In genomic region chr7:4123732-4124131, GRCm38 (mm10) we compare ENCODE assay signal across 8 mouse cellular contexts. TPM values are rescaled to one million over a fixed set of nuclear protein-coding genes. Genes with fewer than 3 reads are reported as not detected.
DNase-seq lines count a peak whose midpoint lies in the region; ATAC-seq and TF ChIP-seq lines count a peak whose summit lies in the region.

No protein-coding gene starts in this region.

- no peak for TF ChIP-seq EP300 in liver, postnatal 0 days (IDR thresholded peaks at IDR 0.05; ENCODE audit: low read depth)

- H3K36me3 ChIP-seq in forebrain, embryonic 12.5 days (replicated peaks) = peaks cover 36% of the 10 kb centered on the region
- peaks cover 31% of the 10 kb centered on the region for H3K36me3 ChIP-seq in neural tube, embryonic 12.5 days
- no peaks in the 10 kb centered on the region for H3K36me3 ChIP-seq in liver, postnatal 0 days (replicated peaks; ENCODE audit: insufficient read depth, low read length)
- no peaks in the 10 kb centered on the region for H3K36me3 ChIP-seq in kidney, embryonic 15.5 days

- no peaks in the 10 kb centered on the region for H3K27me3 ChIP-seq in forebrain, embryonic 12.5 days
- no peaks in the 10 kb centered on the region for H3K27me3 ChIP-seq in neural tube, embryonic 12.5 days (replicated peaks)
- peaks cover 18% of the 10 kb centered on the region for H3K27me3 ChIP-seq in liver, postnatal 0 days (ENCODE audit: insufficient read depth, low read length)
- peaks cover 33% of the 10 kb centered on the region for H3K27me3 ChIP-seq in kidney, embryonic 15.5 days

- peak overlapping the region; percentile 69 for H3K4me3 ChIP-seq in forebrain, embryonic 12.5 days (replicated peaks)
- H3K4me3 ChIP-seq in layer of hippocampus, adult 2 months = peak overlapping the region; percentile 32; the same call in 1 of the 2 replicates
- H3K4me3 ChIP-seq in neural tube, embryonic 12.5 days = 0 out of 2 replicates have a peak overlapping the region, but pooled peaks have one; percentile 2
- no peak overlapping the region for H3K4me3 ChIP-seq in liver, postnatal 0 days (ENCODE audit: low read depth, low read length)
- no peak overlapping the region for H3K4me3 ChIP-seq in kidney, embryonic 15.5 days (replicated peaks)

- DNase-seq in MN1 (ENCODE audit: low spot score) = peak; percentile 48
- DNase-seq in brain, embryonic 14.5 days (ENCODE audit: low read depth) = peak; percentile 97
- peak; percentile 77 to 93 for DNase-seq in layer of hippocampus, adult 2 months (ENCODE audit: low spot score in 2 of 2)
- no peak for DNase-seq in liver, postnatal 0 days
- DNase-seq in urinary bladder, postnatal 10 days (ENCODE audit: low spot score) = no peak

- ATAC-seq in forebrain, embryonic 12.5 days (ENCODE audit: low FRiP score) = peak; percentile 81
- ATAC-seq in neural tube, embryonic 12.5 days (ENCODE audit: low FRiP score, low read depth) = peak; percentile 78
- ATAC-seq in liver, postnatal 0 days = no peak
- no peak; the same call in 1 of the 2 replicates for ATAC-seq in kidney, embryonic 15.5 days (replicated peaks; ENCODE audit: low FRiP score)

- peak overlapping the region; percentile 65 for H3K4me2 ChIP-seq in forebrain, embryonic 12.5 days
- peak overlapping the region; percentile 68 for H3K4me2 ChIP-seq in neural tube, embryonic 12.5 days (replicated peaks)
- no peak overlapping the region for H3K4me2 ChIP-seq in liver, postnatal 0 days (ENCODE audit: low read depth, low read length)
- no peak overlapping the region for H3K4me2 ChIP-seq in kidney, embryonic 15.5 days

- H3K27ac ChIP-seq in forebrain, embryonic 12.5 days = peak overlapping the region; percentile 94
- peak overlapping the region; percentile 99 for H3K27ac ChIP-seq in layer of hippocampus, adult 2 months
- peak overlapping the region; percentile 75 for H3K27ac ChIP-seq in neural tube, embryonic 12.5 days
- no peak overlapping the region for H3K27ac ChIP-seq in liver, postnatal 0 days (ENCODE audit: low read depth)
- no peak overlapping the region for H3K27ac ChIP-seq in kidney, embryonic 15.5 days

- H3K9me3 ChIP-seq in forebrain, embryonic 12.5 days = no peaks in the 10 kb centered on the region
- H3K9me3 ChIP-seq in neural tube, embryonic 12.5 days = no peaks in the 10 kb centered on the region
- no peaks in the 10 kb centered on the region for H3K9me3 ChIP-seq in liver, postnatal 0 days (ENCODE audit: low read length)
- H3K9me3 ChIP-seq in kidney, embryonic 15.5 days (replicated peaks) = no peaks in the 10 kb centered on the region

- no peak for TF ChIP-seq CTCF in brain, embryonic 14.5 days (IDR thresholded peaks at IDR 0.05; ENCODE audit: borderline replicate concordance, extremely low read depth, insufficient read depth, insufficient read length)
- no peak for TF ChIP-seq CTCF in layer of hippocampus, adult 2 months (conservative IDR thresholded peaks at IDR 0.05)
- TF ChIP-seq CTCF in liver, postnatal 0 days (IDR thresholded peaks at IDR 0.05; ENCODE audit: low read depth) = no peak

- 10% methylated on average over 1 of the region's 1 CpGs for WGBS in forebrain, embryonic 12.5 days
- 11% methylated on average over 1 of the region's 1 CpGs for WGBS in neural tube, embryonic 12.5 days
- 67% methylated on average over 1 of the region's 1 CpGs for WGBS in liver, postnatal 0 days (ENCODE audit: insufficient replicate concordance)
- 35% methylated on average over 1 of the region's 1 CpGs for WGBS in kidney, embryonic 15.5 days

- H3K9ac ChIP-seq in forebrain, embryonic 12.5 days = no peak overlapping the region
- H3K9ac ChIP-seq in neural tube, embryonic 12.5 days = 0 out of 2 replicates have a peak overlapping the region, but pooled peaks have one; percentile 18
- no peak overlapping the region for H3K9ac ChIP-seq in liver, postnatal 0 days (replicated peaks)
- H3K9ac ChIP-seq in kidney, embryonic 15.5 days = no peak overlapping the region

- peaks cover 70% of the 10 kb centered on the region for H3K4me1 ChIP-seq in forebrain, embryonic 12.5 days
- H3K4me1 ChIP-seq in neural tube, embryonic 12.5 days = peaks cover 55% of the 10 kb centered on the region
- peaks cover 4% of the 10 kb centered on the region; the same call in 1 of the 2 replicates for H3K4me1 ChIP-seq in liver, postnatal 0 days (ENCODE audit: insufficient read depth)
- H3K4me1 ChIP-seq in kidney, embryonic 15.5 days = peaks cover 23% of the 10 kb centered on the region

- TF ChIP-seq POLR2A in brain, embryonic 14.5 days (IDR thresholded peaks at IDR 0.05; ENCODE audit: borderline replicate concordance, extremely low read depth, insufficient read depth, insufficient read length, poor library complexity, severe bottlenecking) = no peak

RNA-seq across cellular contexts. Expression of gene Ttyh1, which starts 4.5 kb away (rescaled TPM):
- 239 and 253 TPM in 2 replicates for polyA plus RNA-seq in brain, embryonic 14.5 days (2012; rRNA removed)
- polyA plus RNA-seq in forebrain, embryonic 12.5 days (2016; fragmentation: Nextera tagmentation; extraction: Ambion mirVana) = 131 and 143 TPM in 2 replicates
- 100 to 1,000 TPM; 526 to 562 TPM for total RNA-seq in layer of hippocampus, adult 2 months (2021)
- polyA plus RNA-seq in neural tube, embryonic 12.5 days (2016; fragmentation: Nextera tagmentation; extraction: Ambion mirVana) = 111 and 113 TPM in 2 replicates
- polyA plus RNA-seq in liver, postnatal 0 days (2015; fragmentation: Nextera tagmentation; extraction: Ambion mirVana) = 1.9 and 3.2 TPM in 2 replicates
- 2.1 and 3.0 TPM in 2 replicates for polyA plus RNA-seq in kidney, embryonic 15.5 days (2015; fragmentation: Nextera tagmentation; extraction: Ambion mirVana)

RNA-seq across cellular contexts. Expression of gene Leng8, which starts 13.1 kb away (rescaled TPM):
- polyA plus RNA-seq in brain, embryonic 14.5 days (2012; rRNA removed) = 501 and 507 TPM in 2 replicates
- polyA plus RNA-seq in forebrain, embryonic 12.5 days (2016; fragmentation: Nextera tagmentation; extraction: Ambion mirVana) = 104 and 115 TPM in 2 replicates
- total RNA-seq in layer of hippocampus, adult 2 months (2021) = 100 to 1,000 TPM; 189 to 218 TPM
- polyA plus RNA-seq in neural tube, embryonic 12.5 days (2016; fragmentation: Nextera tagmentation; extraction: Ambion mirVana) = 92.7 and 110 TPM in 2 replicates
- polyA plus RNA-seq in liver, postnatal 0 days (2015; fragmentation: Nextera tagmentation; extraction: Ambion mirVana) = 9.1 and 9.7 TPM in 2 replicates
- 57.4 and 69.3 TPM in 2 replicates for polyA plus RNA-seq in kidney, embryonic 15.5 days (2015; fragmentation: Nextera tagmentation; extraction: Ambion mirVana)

RNA-seq across cellular contexts. Expression of gene Leng9, which starts 26.4 kb away (rescaled TPM):
- polyA plus RNA-seq in brain, embryonic 14.5 days (2012; rRNA removed) = 4.6 and 5.0 TPM in 2 replicates
- polyA plus RNA-seq in forebrain, embryonic 12.5 days (2016; fragmentation: Nextera tagmentation; extraction: Ambion mirVana) = 3.0 TPM in 2 replicates
- 1 to 10 TPM; 5.6 to 6.6 TPM for total RNA-seq in layer of hippocampus, adult 2 months (2021)
- 3.4 and 4.0 TPM in 2 replicates for polyA plus RNA-seq in neural tube, embryonic 12.5 days (2016; fragmentation: Nextera tagmentation; extraction: Ambion mirVana)
- polyA plus RNA-seq in liver, postnatal 0 days (2015; fragmentation: Nextera tagmentation; extraction: Ambion mirVana) = 2.8 TPM in 2 replicates
- polyA plus RNA-seq in kidney, embryonic 15.5 days (2015; fragmentation: Nextera tagmentation; extraction: Ambion mirVana) = 2.8 and 3.5 TPM in 2 replicates

RNA-seq across cellular contexts. Expression of gene Cdc42ep5, which starts 40.9 kb away (rescaled TPM):
- 8.8 and 9.7 TPM in 2 replicates for polyA plus RNA-seq in brain, embryonic 14.5 days (2012; rRNA removed)
- polyA plus RNA-seq in forebrain, embryonic 12.5 days (2016; fragmentation: Nextera tagmentation; extraction: Ambion mirVana) = 11.3 and 14.0 TPM in 2 replicates
- 1 to 10 TPM; 1.1 to 1.7 TPM for total RNA-seq in layer of hippocampus, adult 2 months (2021)
- 14.1 and 14.2 TPM in 2 replicates for polyA plus RNA-seq in neural tube, embryonic 12.5 days (2016; fragmentation: Nextera tagmentation; extraction: Ambion mirVana)
- 8.2 and 12.1 TPM in 2 replicates for polyA plus RNA-seq in liver, postnatal 0 days (2015; fragmentation: Nextera tagmentation; extraction: Ambion mirVana)
- polyA plus RNA-seq in kidney, embryonic 15.5 days (2015; fragmentation: Nextera tagmentation; extraction: Ambion mirVana) = 34.7 and 35.7 TPM in 2 replicates

Comparison
In these comparisons a context has a peak if more than half of its experiments do, and no peak if none do; other contexts are left out.
1. DNase-seq: peak in MN1 (single experiment), brain, embryonic 14.5 days (single experiment) and layer of hippocampus, adult 2 months (2 of 2); none in liver, postnatal 0 days (single experiment) and urinary bladder, postnatal 10 days (single experiment).
2. ATAC-seq: peak in forebrain, embryonic 12.5 days (single experiment) and neural tube, embryonic 12.5 days (single experiment); none in liver, postnatal 0 days (single experiment) and kidney, embryonic 15.5 days (single experiment).
3. H3K27ac ChIP-seq: peak in forebrain, embryonic 12.5 days (single experiment), layer of hippocampus, adult 2 months (single experiment) and neural tube, embryonic 12.5 days (single experiment); none in liver, postnatal 0 days (single experiment) and kidney, embryonic 15.5 days (single experiment).
4. H3K4me2 ChIP-seq: peak in forebrain, embryonic 12.5 days (single experiment) and neural tube, embryonic 12.5 days (single experiment); none in liver, postnatal 0 days (single experiment) and kidney, embryonic 15.5 days (single experiment).
5. H3K4me3 ChIP-seq: peak in forebrain, embryonic 12.5 days (single experiment), layer of hippocampus, adult 2 months (single experiment) and neural tube, embryonic 12.5 days (single experiment); none in liver, postnatal 0 days (single experiment) and kidney, embryonic 15.5 days (single experiment).
6. RNA of gene Ttyh1, which starts 4.5 kb away (polyA plus RNA-seq): 239 to 253 TPM in brain, embryonic 14.5 days, 131 to 143 TPM in forebrain, embryonic 12.5 days and 111 to 113 TPM in neural tube, embryonic 12.5 days; 1.9 to 3.2 TPM in liver, postnatal 0 days and 2.1 to 3.0 TPM in kidney, embryonic 15.5 days; every median in the first group is over 10 times any median in the second.